Mouse (Mus musculus) intestine, embryonic 16.5 days (tissue): ENCODE data around the gene Gm5591. TPM values are rescaled to one million over a fixed set of nuclear protein-coding genes. Genes with fewer than 3 reads are reported as not detected.
"Not testable (repeated sequence)": the region's sequence is repeated elsewhere in the genome, so short reads cannot be mapped to it uniquely, and the experiment has no call there.

Source experiments
- ATAC-seq: fragments of 200-750 bp; cut with Nextera tagmentation; 2 replicates; pipeline ENCODE4 v1.8.0; 2017; ENCODE audit warnings: moderate TSS enrichment, moderate library complexity
- H3K27ac ChIP-seq: fragments of 300-500 bp; sonication (generic); 2 replicates; pipeline ENCODE4 v1.5.1; 2014; ENCODE audit warnings: mild to moderate bottlenecking, low read length
- H3K27me3 ChIP-seq: fragments of 300-500 bp; sonication (generic); replicated peaks from 2 replicates; pipeline ENCODE4 v1.6.1; 2014; ENCODE audit warnings: low read length, control low read depth, mixed read lengths; ENCODE audit not compliant: control insufficient read depth, insufficient read depth
- H3K36me3 ChIP-seq: fragments of 300-500 bp; sonication (generic); 2 replicates; pipeline ENCODE4 v1.6.1; 2014; ENCODE audit warnings: low read length, control low read depth; ENCODE audit not compliant: control insufficient read depth, insufficient read depth
- H3K4me1 ChIP-seq: fragments of 300-500 bp; sonication (generic); 2 replicates; pipeline ENCODE4 v1.6.1; 2014; ENCODE audit warnings: low read length, control low read depth, mixed read lengths; ENCODE audit not compliant: control insufficient read depth, insufficient read depth
- H3K4me2 ChIP-seq: fragments of 300-500 bp; sonication (generic); 2 replicates; pipeline ENCODE4 v1.6.1; 2014; ENCODE audit warnings: low read depth, low read length, control low read depth
- H3K4me3 ChIP-seq: fragments of 300-500 bp; sonication (generic); 2 replicates; pipeline ENCODE4 v1.5.1; 2014; ENCODE audit warnings: mild to moderate bottlenecking, low read length
- H3K9ac ChIP-seq: fragments of 300-500 bp; sonication (generic); 2 replicates; pipeline ENCODE4 v1.6.1; 2014; ENCODE audit warnings: low read depth, low read length
- H3K9me3 ChIP-seq: fragments of 300-500 bp; sonication (generic); 2 replicates; pipeline ENCODE4 v1.6.1; 2016; ENCODE audit warnings: low read length, control low read depth; ENCODE audit not compliant: control insufficient read depth
- WGBS: fragments of 180-500 bp; shearing (Covaris S2); extraction: QIAGEN DNeasy Blood & Tissue Kit; methylation state at CpG from one replicate; pipeline ENCODE4 v1.1.7; 2014; 5-methylcytosine and 5-hydroxymethylcytosine counted together
- polyA plus RNA-seq: library from polyadenylated mRNA; unstranded; fragments of >200 nt; fragmentation: Nextera tagmentation; extraction: Ambion mirVana; gene quantifications from 2 replicates; pipeline ENCODE4 v1.2.1, GENCODE M21; 2015

Gm5591 gene
- polyA plus RNA-seq: not detected in 2 replicates

DNA sequence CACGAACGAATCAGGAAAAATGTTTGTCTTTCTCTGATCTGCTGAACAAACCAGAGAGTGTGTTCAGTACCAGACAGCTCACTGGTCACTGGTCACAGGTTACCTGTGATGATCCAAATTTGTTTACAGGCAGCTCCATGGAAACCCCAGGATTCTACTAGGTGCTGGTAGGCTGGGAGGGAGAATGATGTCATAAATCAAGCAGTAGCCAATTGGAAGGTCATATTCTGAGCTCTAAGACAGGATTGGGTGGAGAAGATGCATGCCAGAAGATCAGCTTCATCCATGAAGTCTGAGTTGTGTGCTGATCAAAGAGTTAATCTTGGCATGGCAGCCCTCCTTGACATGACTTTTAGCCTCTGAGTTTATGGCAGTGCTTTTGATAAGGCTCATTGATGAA, at the start of gene Gm5591:
Gene Gm5591, minus strand, starts transcription at position 101 of the 400 bp plus-strand sequence.
- H3K4me3 ChIP-seq, H3K9ac ChIP-seq, H3K9me3 ChIP-seq, H3K27me3 ChIP-seq, H3K36me3 ChIP-seq, H3K27ac ChIP-seq, H3K4me1 ChIP-seq, ATAC-seq, H3K4me2 ChIP-seq: not testable (repeated sequence)
- 76% methylated on average over 2 of the region's 2 CpGs for WGBS

DNA sequence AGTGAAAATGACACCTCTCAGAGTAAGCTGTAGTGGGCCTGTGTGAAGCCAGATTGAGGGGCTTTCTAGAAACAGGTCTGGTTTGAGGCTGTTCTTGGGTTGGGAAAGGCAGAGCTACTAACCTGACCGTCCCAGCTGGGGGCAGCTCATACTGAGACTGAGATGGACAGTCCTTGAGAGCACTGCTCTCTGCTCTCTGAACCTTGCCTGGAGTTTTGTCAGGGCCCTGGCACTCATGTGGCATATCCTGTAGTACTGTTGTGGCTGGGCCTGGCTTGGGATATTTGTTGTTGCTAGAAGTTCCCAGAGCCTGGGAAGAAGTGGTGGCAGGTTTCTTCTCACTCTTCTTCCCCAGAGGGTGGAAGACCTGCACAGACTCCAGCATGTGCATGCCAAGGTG, 39.5 kb downstream of the Gm5591 start:
- not testable (repeated sequence) for H3K9ac ChIP-seq, H3K4me1 ChIP-seq
- 83% methylated on average over 1 of the region's 1 CpGs for WGBS

More for the DNA sequence above, 39.5 kb downstream of the Gm5591 start:
- not testable (repeated sequence) for H3K4me2 ChIP-seq, ATAC-seq, H3K9me3 ChIP-seq, H3K27me3 ChIP-seq, H3K27ac ChIP-seq, H3K4me3 ChIP-seq, H3K36me3 ChIP-seq
